Mouse (Mus musculus) ovary, adult 2 months (tissue): Measurements from ENCODE around the gene Fkbp7. TPM values are rescaled to one million over a fixed set of nuclear protein-coding genes. Genes with fewer than 3 reads are reported as not detected.

Source experiments
- polyA plus RNA-seq: library from polyadenylated mRNA; depleted of rRNA; stranded (reverse); fragments of >200 nt; gene quantifications from 2 replicates; pipeline ENCODE4 v1.2.3, GENCODE M21; 2012; rRNA removed

The Fkbp7 gene
- 1.1 and 1.5 TPM in 2 replicates for polyA plus RNA-seq

GRCm38 (mm10) chr2:76672966-76673392 is at the start of gene Fkbp7:
Fkbp7 (minus strand) TSS chr2:76673116.

GRCm38 (mm10) chr2:76674725-76675427 is 2.0 kb upstream of the Fkbp7 start, which contains the start of gene Plekha3:
Plekha3 (plus strand) TSS chr2:76675281.

GRCm38 (mm10) chr2:76647883-76648570 is 24.9 kb downstream of the Fkbp7 start, which contains the start of the genes Prkra and Pjvk:
Prkra (minus strand) TSS chr2:76648015.
Pjvk (plus strand) TSS chr2:76648476.

Other genes starting within 250 kb of the Fkbp7 start
- 20.5 and 25.2 TPM in 2 replicates for gene Prkra, start 25.1 kb downstream of the Fkbp7 start, polyA plus RNA-seq
- not detected in 2 replicates for gene Pjvk, start 24.6 kb downstream of the Fkbp7 start, polyA plus RNA-seq
- 14.1 and 15.0 TPM in 2 replicates for gene Plekha3, start 2.2 kb upstream of the Fkbp7 start, polyA plus RNA-seq